Mouse (Mus musculus): ENCODE results near the gene Fer1l4.

DNA sequence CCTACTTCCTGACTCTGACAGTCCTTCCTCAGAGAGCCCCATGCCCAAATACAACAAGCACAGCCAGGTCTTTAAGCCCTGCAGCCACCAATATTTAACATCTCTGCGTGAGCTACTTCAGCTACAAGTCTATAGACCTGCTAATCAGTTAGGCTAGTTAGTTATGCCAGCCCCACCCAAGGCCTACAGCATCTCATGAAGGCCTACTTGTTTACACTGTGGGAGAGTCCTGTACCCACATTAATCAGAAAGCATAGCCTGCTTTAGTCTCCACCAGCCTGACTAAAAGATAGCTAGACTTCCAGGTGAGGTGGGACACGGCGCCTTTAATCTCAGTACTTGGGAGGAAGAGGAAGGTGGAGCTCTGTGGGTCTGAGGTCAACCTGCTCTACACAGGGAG, 13.4 kb downstream of the Fer1l4 start:
- TF ChIP-seq CTCF (conservative IDR thresholded peaks at IDR 0.05; ENCODE audit: insufficient read depth, insufficient read length, low read depth, low read length) (no peak), POLR2A (IDR thresholded peaks at IDR 0.05; ENCODE audit: low read depth, low read length) (no peak)
